Mouse (Mus musculus) heart, postnatal 10 days (tissue): ENCODE results near the gene Acadvl. TPM values are rescaled to one million over a fixed set of nuclear protein-coding genes. Genes with fewer than 3 reads are reported as not detected.

ENCODE experiments used
- DNase-seq, 2 experiments: peaks; one replicate each; pipeline ENCODE4 v3.0.0; 2021
- intact Hi-C: fragments of 180-260 bp; cut with DNase I; formaldehyde crosslinking; loops from one replicate; pipeline ENCODE4 v1.15.1; 2025
- total RNA-seq, 2 experiments: library from RNA; stranded (reverse); gene quantifications; 2 replicates each; pipeline ENCODE4 v1.2.3; 2021

Gene Acadvl
- total RNA-seq, 2 experiments from 2014 or later: 1,260 to 1,282 TPM

- intact Hi-C loops: no loop called here
- DNase-seq: peak in 1 of 2 experiments; percentile 61
Observed at GRCm38 (mm10) chr11:69983377-69983776, 31.8 kb downstream of the Acadvl start.

- intact Hi-C loops: no loop called here
- peak; percentile 65 to 66 for DNase-seq
Observed at GRCm38 (mm10) chr11:69982877-69983276, 32.3 kb downstream of the Acadvl start.

- intact Hi-C loops: no loop called here
- DNase-seq: no peak
Observed at GRCm38 (mm10) chr11:69982225-69982624, 33.0 kb downstream of the Acadvl start, which contains the start of gene Elp5. Gene Elp5, minus strand, starts transcription at chr11:69982517.

- peak in 1 of 2 experiments; percentile 46 for DNase-seq
- intact Hi-C loops: loop anchor here (2.0 kb wide), 1 partner anchor 16 kb away; no protein-coding TSS in a partner anchor
Observed at GRCm38 (mm10) chr11:69981141-69981762, 34.0 kb downstream of the Acadvl start, which contains the start of gene Ctdnep1. Gene Ctdnep1, plus strand, starts transcription at chr11:69981156.

GRCm38 (mm10) chr11:69980196-69981140 lies 34.7 kb downstream of the Acadvl start:
- DNase-seq: peak; percentile 99
- intact Hi-C loops: loop anchor here (2.0 kb wide), 1 partner anchor 16 kb away; no protein-coding TSS in a partner anchor

GRCm38 (mm10) chr11:69979827-69980195 lies 35.4 kb downstream of the Acadvl start:
- DNase-seq: no peak
- intact Hi-C loops: loop anchor here (2.0 kb wide), 1 partner anchor 17 kb away; no protein-coding TSS in a partner anchor

- intact Hi-C loops: no loop called here
- DNase-seq: no peak
Observed at GRCm38 (mm10) chr11:69976271-69976670, 38.9 kb downstream of the Acadvl start.

- intact Hi-C loops: loop anchor here (2.0 kb wide), 1 partner anchor 18 kb away; no protein-coding TSS in a partner anchor
- no peak for DNase-seq
Observed at GRCm38 (mm10) chr11:69974907-69975306, 40.3 kb downstream of the Acadvl start.

- intact Hi-C loops: no loop called here
- DNase-seq: no peak
Observed at GRCm38 (mm10) chr11:69970775-69971174, 44.4 kb downstream of the Acadvl start.

GRCm38 (mm10) chr11:69970222-69970621 lies 45.0 kb downstream of the Acadvl start:
- DNase-seq: no peak
- intact Hi-C loops: no loop called here

- intact Hi-C loops: no loop called here
Observed at GRCm38 (mm10) chr11:69968793-69969192, 46.4 kb downstream of the Acadvl start.

GRCm38 (mm10) chr11:69966860-69967517 lies 48.2 kb downstream of the Acadvl start:
- intact Hi-C loops: no loop called here
- no peak for DNase-seq

More at GRCm38 (mm10) chr11:69968793-69969192, 46.4 kb downstream of the Acadvl start:
- no peak for DNase-seq

GRCm38 (mm10) chr11:69966006-69966859 lies 49.0 kb downstream of the Acadvl start:
- intact Hi-C loops: no loop called here
- DNase-seq: peak; percentile 44 to 48

- no peak for DNase-seq
- intact Hi-C loops: no loop called here
Observed at GRCm38 (mm10) chr11:69965271-69966005, 49.8 kb downstream of the Acadvl start.

GRCm38 (mm10) chr11:69964650-69965270 lies 50.5 kb downstream of the Acadvl start, which contains the start of gene Cldn7:
Gene Cldn7, plus strand, starts transcription at chr11:69964779.
- DNase-seq: no peak
- intact Hi-C loops: no loop called here

- intact Hi-C loops: no loop called here
- no peak for DNase-seq
Observed at GRCm38 (mm10) chr11:69961841-69962240, 53.4 kb downstream of the Acadvl start.

- DNase-seq: peak in 1 of 2 experiments; percentile 20
- intact Hi-C loops: no loop called here
Observed at GRCm38 (mm10) chr11:69960616-69961015, 54.6 kb downstream of the Acadvl start.
